ENCODE assay signal across 21 mouse cellular contexts in genomic region chr14:18507582-18508358, GRCm38 (mm10).
DNase-seq lines count a peak whose midpoint lies in the region; ATAC-seq and TF ChIP-seq lines count a peak whose summit lies in the region.
"Had no signal": no experiment of that assay in that cellular context is flagged by ENCODE, and none has a peak within 500 bp of the region (broad histone marks: within the 10 kb centered on the region; RNA-seq: fewer than 3 reads in every experiment).

No protein-coding gene starts in this region.

- no peaks in the 10 kb centered on the region for H3K4me1 ChIP-seq in forebrain, embryonic 14.5 days (ENCODE audit: control insufficient read depth, insufficient read depth, low read length)
- no peaks in the 10 kb centered on the region for H3K4me1 ChIP-seq in forebrain, embryonic 10.5 days
- H3K4me1 ChIP-seq in lung, postnatal 0 days (ENCODE audit: insufficient read depth, low read depth, low read length) = no peaks in the 10 kb centered on the region
- no peaks in the 10 kb centered on the region for H3K4me1 ChIP-seq in lung, adult 2 months (ENCODE audit: control insufficient read depth, insufficient read depth, low read length)
- H3K4me1 ChIP-seq in stomach, embryonic 16.5 days (ENCODE audit: control insufficient read depth, insufficient read depth, low read length) = no peaks in the 10 kb centered on the region
- H3K4me1 ChIP-seq: embryonic facial prominence, embryonic 15.5 days; hindbrain, embryonic 15.5 days; neural tube, embryonic 12.5 days had no signal

- TF ChIP-seq POLR2A in lung, adult 2 months (IDR thresholded peaks at IDR 0.05; ENCODE audit: borderline replicate concordance, extremely low read depth, low read depth, low read length) = no peak

- no peak overlapping the region for H3K4me2 ChIP-seq in forebrain, embryonic 14.5 days (ENCODE audit: low read length)
- no peak overlapping the region for H3K4me2 ChIP-seq in lung, postnatal 0 days (replicated peaks; ENCODE audit: low read depth, low read length)
- no peak overlapping the region for H3K4me2 ChIP-seq in stomach, embryonic 16.5 days (ENCODE audit: low read depth, low read length)
- H3K4me2 ChIP-seq: embryonic facial prominence, embryonic 15.5 days; heart, embryonic 11.5 days; hindbrain, embryonic 15.5 days; neural tube, embryonic 12.5 days had no signal

- H3K9me3 ChIP-seq in forebrain, embryonic 14.5 days (replicated peaks; ENCODE audit: control insufficient read depth, low read length) = no peaks in the 10 kb centered on the region
- no peaks in the 10 kb centered on the region for H3K9me3 ChIP-seq in forebrain, embryonic 10.5 days
- H3K9me3 ChIP-seq in lung, postnatal 0 days (ENCODE audit: low read length) = no peaks in the 10 kb centered on the region
- no peaks in the 10 kb centered on the region for H3K9me3 ChIP-seq in stomach, embryonic 16.5 days (replicated peaks; ENCODE audit: control insufficient read depth, low read length)
- H3K9me3 ChIP-seq: embryonic facial prominence, embryonic 15.5 days; hindbrain, embryonic 15.5 days; neural tube, embryonic 12.5 days had no signal

- TF ChIP-seq EP300 in lung, postnatal 0 days (IDR thresholded peaks at IDR 0.05) = no peak

- no peaks in the 10 kb centered on the region for H3K27me3 ChIP-seq in forebrain, embryonic 14.5 days (replicated peaks; ENCODE audit: control insufficient read depth, insufficient read depth, low read length)
- H3K27me3 ChIP-seq in forebrain, embryonic 10.5 days (ENCODE audit: poor library complexity, severe bottlenecking) = no peaks in the 10 kb centered on the region
- no peaks in the 10 kb centered on the region for H3K27me3 ChIP-seq in lung, postnatal 0 days (replicated peaks; ENCODE audit: insufficient read depth, low read length)
- no peaks in the 10 kb centered on the region for H3K27me3 ChIP-seq in stomach, embryonic 16.5 days (ENCODE audit: control insufficient read depth, insufficient read depth, low read length)
- H3K27me3 ChIP-seq: CH12.LX; embryonic facial prominence, embryonic 15.5 days; hindbrain, embryonic 15.5 days; neural tube, embryonic 12.5 days had no signal

- no peak overlapping the region for H3K4me3 ChIP-seq in forebrain, embryonic 14.5 days (ENCODE audit: low read depth, low read length)
- H3K4me3 ChIP-seq in forebrain, embryonic 10.5 days = no peak overlapping the region
- no peak overlapping the region for H3K4me3 ChIP-seq in lung, postnatal 0 days (ENCODE audit: low read depth, low read length)
- H3K4me3 ChIP-seq in lung, adult 2 months (replicated peaks; ENCODE audit: extremely low read depth, low read depth, low read length) = no peak overlapping the region
- H3K4me3 ChIP-seq in stomach, embryonic 16.5 days (replicated peaks; ENCODE audit: low read length) = no peak overlapping the region
- H3K4me3 ChIP-seq: embryonic facial prominence, embryonic 15.5 days; hindbrain, embryonic 15.5 days; neural tube, embryonic 12.5 days had no signal

- 71% methylated on average over 3 of the region's 3 CpGs for WGBS in forebrain, embryonic 14.5 days
- 90% methylated on average over 3 of the region's 3 CpGs for whole genome bisulfite sequencing in forebrain, embryonic 10.5 days
- WGBS in lung, postnatal 0 days = 59% methylated on average over 3 of the region's 3 CpGs
- 47% methylated on average over 3 of the region's 3 CpGs for WGBS in lung, adult 2 months
- WGBS in stomach, embryonic 16.5 days = 56% methylated on average over 3 of the region's 3 CpGs

- no peak overlapping the region for H3K27ac ChIP-seq in forebrain, embryonic 14.5 days (ENCODE audit: low read depth, low read length)
- H3K27ac ChIP-seq in forebrain, embryonic 10.5 days = no peak overlapping the region
- no peak overlapping the region for H3K27ac ChIP-seq in lung, postnatal 0 days (ENCODE audit: low read length)
- peak overlapping the region; percentile 78 for H3K27ac ChIP-seq in stomach, embryonic 16.5 days (ENCODE audit: low read length)
- H3K27ac ChIP-seq: embryonic facial prominence, embryonic 15.5 days; hindbrain, embryonic 15.5 days; kidney, postnatal 0 days; neural tube, embryonic 12.5 days had no signal

- H3K36me3 ChIP-seq in forebrain, embryonic 14.5 days (ENCODE audit: control insufficient read depth, insufficient read depth, low read length) = no peaks in the 10 kb centered on the region
- H3K36me3 ChIP-seq in forebrain, embryonic 10.5 days (replicated peaks) = no peaks in the 10 kb centered on the region
- no peaks in the 10 kb centered on the region for H3K36me3 ChIP-seq in lung, postnatal 0 days (ENCODE audit: insufficient read depth, low read length)
- H3K36me3 ChIP-seq in stomach, embryonic 16.5 days (ENCODE audit: control insufficient read depth, insufficient read depth, low read length) = no peaks in the 10 kb centered on the region
- H3K36me3 ChIP-seq: embryonic facial prominence, embryonic 15.5 days; hindbrain, embryonic 15.5 days; neural tube, embryonic 12.5 days had no signal

- no peak overlapping the region for H3K9ac ChIP-seq in forebrain, embryonic 14.5 days (ENCODE audit: low read length)
- H3K9ac ChIP-seq in lung, postnatal 0 days (replicated peaks; ENCODE audit: low read depth) = no peak overlapping the region
- H3K9ac ChIP-seq in stomach, embryonic 16.5 days (ENCODE audit: low read length) = no peak overlapping the region
- H3K9ac ChIP-seq: embryonic facial prominence, embryonic 15.5 days; hindbrain, embryonic 15.5 days; neural tube, embryonic 12.5 days had no signal

- no peak for TF ChIP-seq CTCF in lung, postnatal 0 days (IDR thresholded peaks at IDR 0.05)
- TF ChIP-seq CTCF in lung, adult 2 months (IDR thresholded peaks at IDR 0.05; ENCODE audit: insufficient read depth, low read length) = no peak

- no peak for DNase-seq in forebrain, embryonic 14.5 days (ENCODE audit: low spot score)
- no peak for DNase-seq in forebrain, embryonic 10.5 days (ENCODE audit: extremely low spot score, low spot score)
- DNase-seq in lung, postnatal 0 days (ENCODE audit: low spot score) = peak; percentile 64
- no peak for DNase-seq in lung, adult 2 months
- DNase-seq in gastrocnemius, adult 18-20 months (ENCODE audit: low spot score) = no peak
- DNase-seq in kidney, adult 11 months = no peak
- DNase-seq: adrenal gland, postnatal 25 days; cerebellum, adult 8-10 months; gastrocnemius, postnatal 14 days; left cerebral cortex, postnatal 4 days; thymus, postnatal 4 days had no signal

- peak; percentile 42; the same call in 1 of the 2 replicates for ATAC-seq in forebrain, embryonic 14.5 days
- peak; percentile 69 for ATAC-seq in lung, postnatal 0 days
- 0 out of 2 replicates have a peak, but pooled peaks have one; percentile 36 for ATAC-seq in granulocyte monocyte progenitor cell, adult 5-6 weeks (replicated peaks; ENCODE audit: poor library complexity, severe bottlenecking)
- ATAC-seq in stomach, embryonic 16.5 days (ENCODE audit: insufficient read depth, low FRiP score) = peak; percentile 42; the same call in 1 of the 2 replicates
- ATAC-seq: intestine, embryonic 16.5 days; midbrain, embryonic 16.5 days had no signal
